Mouse (Mus musculus) liver, embryonic 11.5 days (tissue): ENCODE results near the gene Mlx. TPM values are rescaled to one million over a fixed set of nuclear protein-coding genes. Genes with fewer than 3 reads are reported as not detected.
"Not testable (repeated sequence)": the region's sequence is repeated elsewhere in the genome, so short reads cannot be mapped to it uniquely, and the experiment has no call there.

Experiments used
- ATAC-seq: fragments of 200-750 bp; cut with Nextera tagmentation; replicated peaks from 2 replicates; pipeline ENCODE4 v1.8.0; 2017; ENCODE audit warnings: moderate number of reproducible peaks, mild to moderate bottlenecking, moderate TSS enrichment, moderate library complexity; ENCODE audit not compliant: low FRiP score
- DNase-seq: peaks from one replicate; pipeline ENCODE4 v3.0.0-alpha.2; 2017; ENCODE audit warnings: low spot score
- H3K27ac ChIP-seq: fragments of 300-500 bp; sonication (generic); 2 replicates; pipeline ENCODE4 v1.5.1; 2014; ENCODE audit warnings: mild to moderate bottlenecking, low read depth, low read length, control low read depth
- H3K27me3 ChIP-seq: fragments of 300-500 bp; sonication (generic); replicated peaks from 2 replicates; pipeline ENCODE4 v1.6.1; 2014; ENCODE audit warnings: low read length, mixed read lengths; ENCODE audit not compliant: control insufficient read depth, insufficient read depth
- H3K36me3 ChIP-seq: fragments of 300-500 bp; sonication (generic); 2 replicates; pipeline ENCODE4 v1.6.1; 2014; ENCODE audit warnings: mild to moderate bottlenecking, low read length, moderate library complexity, mixed read lengths; ENCODE audit not compliant: control insufficient read depth, insufficient read depth
- H3K4me1 ChIP-seq: fragments of 300-500 bp; sonication (generic); replicated peaks from 2 replicates; pipeline ENCODE4 v1.6.1; 2014; ENCODE audit warnings: low read length, mixed read lengths; ENCODE audit not compliant: control insufficient read depth, insufficient read depth
- H3K4me2 ChIP-seq: fragments of 300-500 bp; sonication (generic); 2 replicates; pipeline ENCODE4 v1.6.1; 2014; ENCODE audit warnings: mild to moderate bottlenecking, control low read depth, moderate library complexity
- H3K4me3 ChIP-seq: fragments of 300-500 bp; sonication (generic); 2 replicates; pipeline ENCODE4 v1.5.1; 2014; ENCODE audit warnings: low read depth, low read length, control low read depth
- H3K9ac ChIP-seq: fragments of 300-500 bp; sonication (generic); 2 replicates; pipeline ENCODE4 v1.6.1; 2014; ENCODE audit warnings: low read depth, low read length, control low read depth
- H3K9me3 ChIP-seq: fragments of 300-500 bp; sonication (generic); 2 replicates; pipeline ENCODE4 v1.6.1; 2016; ENCODE audit warnings: low read length, inconsistent platforms, mixed read lengths; ENCODE audit not compliant: control insufficient read depth
- whole genome bisulfite sequencing: fragments of 180-500 bp; shearing (Covaris S2); extraction: QIAGEN DNeasy Blood & Tissue Kit; methylation state at CpG from one replicate; pipeline ENCODE4 v1.1.7; 2014; 5-methylcytosine and 5-hydroxymethylcytosine counted together
- polyA plus RNA-seq: library from polyadenylated mRNA; unstranded; fragments of >200 nt; fragmentation: Nextera tagmentation; extraction: Ambion mirVana; gene quantifications from 2 replicates; pipeline ENCODE4 v1.2.1, GENCODE M21; 2014

Mlx gene
- polyA plus RNA-seq, 1 experiment from 2014 or later: 45.3 TPM

DNA sequence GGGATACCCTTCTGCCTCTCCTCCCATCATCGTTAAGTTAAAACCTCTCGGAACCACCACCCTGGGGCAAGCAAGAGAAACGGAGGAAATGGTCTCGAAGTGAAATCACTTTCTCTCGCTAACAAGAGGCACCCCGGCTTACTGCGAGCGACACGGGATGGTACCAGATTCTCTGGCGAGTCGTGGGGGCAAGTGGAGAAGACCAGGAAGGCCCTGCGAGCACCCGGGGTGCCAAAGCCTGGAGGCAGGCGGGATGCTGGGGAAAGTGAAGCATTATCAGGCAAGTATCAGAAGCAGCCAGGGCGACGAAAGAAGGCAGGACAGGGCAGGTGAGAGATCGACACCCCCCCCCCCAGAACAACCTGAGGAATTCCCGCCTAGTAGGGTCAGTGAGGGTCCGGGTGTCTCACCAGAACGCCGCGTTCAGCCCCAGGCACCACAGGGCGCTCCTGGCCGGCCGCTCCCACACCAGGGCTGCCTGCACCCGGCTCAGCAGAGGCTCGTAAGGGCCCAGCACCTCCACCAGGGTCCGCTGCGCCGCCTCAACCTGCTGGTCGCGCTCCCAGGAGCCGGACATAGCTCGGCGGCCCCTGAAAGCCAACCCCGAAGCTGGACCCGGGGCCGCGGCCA is 32.2 kb downstream of the Mlx start:
- H3K4me1 ChIP-seq: peaks cover 18% of the 10 kb centered on the region
- H3K27me3 ChIP-seq: no peaks in the 10 kb centered on the region
- peak overlapping the region; percentile 90 for H3K9ac ChIP-seq
- 0 out of 2 replicates have a peak, but pooled peaks cover 3% of the 10 kb centered on the region for H3K36me3 ChIP-seq
- H3K4me3 ChIP-seq: peak overlapping the region; percentile 98
- peak overlapping the region; percentile 83 for H3K4me2 ChIP-seq
- DNase-seq (peak; percentile 51), ATAC-seq (peak; percentile 72)
- under 1% methylated on average over 39 of the region's 39 CpGs for WGBS
- no peaks in the 10 kb centered on the region for H3K9me3 ChIP-seq
- H3K27ac ChIP-seq: peak overlapping the region; percentile 80

DNA sequence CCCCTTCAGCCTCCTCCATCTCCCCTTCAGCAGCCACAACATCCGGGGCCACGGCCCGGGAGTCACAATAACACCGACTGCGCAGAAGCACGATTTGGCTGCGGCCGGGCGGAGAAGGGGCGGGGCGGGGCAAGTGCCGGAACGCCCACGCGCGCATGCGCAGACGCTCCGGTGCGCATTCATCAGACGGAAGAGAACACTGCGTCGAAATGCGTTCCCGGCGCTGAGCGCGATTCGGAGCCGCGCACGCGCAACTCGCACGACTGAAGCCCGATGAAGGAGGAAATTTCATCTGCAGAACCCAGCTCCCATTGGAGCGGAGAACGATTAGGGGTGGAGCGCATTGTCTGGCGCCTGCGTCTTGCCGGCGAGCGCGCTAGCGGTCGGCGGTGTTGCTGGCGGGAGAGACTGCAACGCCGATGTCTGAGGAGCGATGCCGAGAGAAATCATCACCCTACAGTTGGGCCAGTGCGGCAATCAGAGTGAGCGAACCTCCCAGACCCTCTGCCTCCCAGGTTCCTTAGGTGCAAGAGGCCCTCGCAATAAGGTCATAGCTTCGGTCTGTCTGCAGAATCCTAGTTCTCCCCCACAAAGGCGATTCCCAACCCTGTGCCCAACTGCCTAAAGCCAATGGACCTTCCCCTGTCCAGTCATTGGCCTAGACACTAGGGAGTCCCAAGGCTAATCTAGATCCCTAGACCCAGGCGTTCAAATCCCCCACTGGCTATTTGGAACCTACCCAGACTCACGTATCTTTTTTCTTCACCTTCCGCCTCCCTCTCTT is 32.9 kb downstream of the Mlx start, which contains the start of the genes Retreg3 and Tubg1:
TSS of gene Retreg3 (minus strand) at position 133 of the 784 bp plus-strand sequence.
TSS of gene Tubg1 (plus strand) at position 178 of the 784 bp plus-strand sequence.
- Histone ChIP-seq H3K4me3 (peak within 1 kb of the TSS; percentile 98), H3K4me1 (peaks cover 18% of the 10 kb centered on the region), H3K27ac (peak within 1 kb of the TSS; percentile 88), H3K27me3 (no peaks in the 10 kb centered on the region), H3K4me2 (peak within 1 kb of the TSS; percentile 89), H3K9ac (peak within 1 kb of the TSS; percentile 90), H3K36me3 (0 out of 2 replicates have a peak, but pooled peaks cover 3% of the 10 kb centered on the region), H3K9me3 (no peaks in the 10 kb centered on the region)
- peak; percentile 99 for DNase-seq
- peak; percentile 92 for ATAC-seq
- under 1% methylated on average over 61 of the region's 61 CpGs for WGBS

DNA sequence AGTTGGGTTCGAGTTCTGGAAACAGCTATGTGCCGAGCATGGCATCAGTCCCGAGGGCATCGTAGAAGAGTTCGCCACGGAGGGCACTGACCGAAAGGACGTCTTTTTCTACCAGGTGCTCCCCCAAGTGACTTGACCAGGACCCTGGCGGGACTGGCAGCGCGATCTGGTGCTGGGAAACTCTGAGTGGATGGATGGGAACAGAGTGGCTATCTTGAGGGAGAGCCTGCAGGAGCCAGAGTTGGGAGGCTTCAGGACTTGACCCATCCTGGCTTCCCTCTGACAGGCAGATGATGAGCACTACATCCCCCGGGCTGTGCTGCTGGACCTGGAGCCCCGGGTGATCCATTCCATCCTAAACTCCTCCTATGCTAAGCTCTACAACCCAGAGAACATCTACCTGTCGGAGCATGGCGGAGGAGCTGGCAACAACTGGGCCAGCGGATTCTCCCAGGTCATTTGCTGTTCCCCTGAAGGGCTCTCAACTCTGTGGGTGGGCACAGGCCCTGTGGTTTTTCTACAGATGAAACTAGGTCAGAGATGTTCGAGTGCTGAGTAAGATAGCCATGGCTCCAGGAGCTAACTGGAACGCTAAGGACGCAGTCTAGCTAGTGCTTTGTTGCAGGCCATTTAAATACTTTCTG is 33.6 kb downstream of the Mlx start:
- 25% methylated on average over 19 of the region's 19 CpGs for WGBS
- no peak for ATAC-seq
- Histone ChIP-seq H3K9ac (peak overlapping the region; percentile 62), H3K36me3 (peaks cover 7% of the 10 kb centered on the region), H3K4me2 (peak overlapping the region; percentile 89), H3K27me3 (no peaks in the 10 kb centered on the region), H3K27ac (peak overlapping the region; percentile 88), H3K9me3 (no peaks in the 10 kb centered on the region), H3K4me3 (peak overlapping the region; percentile 98), H3K4me1 (peaks cover 18% of the 10 kb centered on the region)
- no peak for DNase-seq

DNA sequence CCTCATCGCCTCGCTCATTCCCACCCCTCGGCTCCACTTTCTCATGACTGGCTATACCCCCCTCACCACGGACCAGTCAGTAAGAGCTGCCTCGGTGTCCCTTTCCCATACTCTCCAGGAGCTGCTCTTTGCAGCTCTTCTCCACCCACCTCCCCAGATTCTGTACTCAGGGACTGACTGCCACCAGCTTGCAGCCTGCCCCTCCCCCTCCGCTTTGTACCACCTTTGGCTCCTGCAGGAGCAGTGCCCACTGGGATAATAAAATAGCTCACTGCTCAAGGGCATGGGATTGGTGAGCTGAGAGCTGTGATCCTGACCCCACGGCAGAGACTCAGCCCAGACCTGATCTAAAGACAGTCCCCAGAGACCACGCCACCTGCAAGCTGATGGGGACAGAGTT is 37.4 kb downstream of the Mlx start:
- WGBS: 87% methylated on average over 8 of the region's 8 CpGs
- H3K9me3 ChIP-seq, ATAC-seq, H3K4me1 ChIP-seq, DNase-seq, H3K27ac ChIP-seq, H3K4me2 ChIP-seq, H3K4me3 ChIP-seq, H3K9ac ChIP-seq, H3K27me3 ChIP-seq: not testable (repeated sequence)
- H3K36me3 ChIP-seq: peaks cover 22% of the 10 kb centered on the region

DNA sequence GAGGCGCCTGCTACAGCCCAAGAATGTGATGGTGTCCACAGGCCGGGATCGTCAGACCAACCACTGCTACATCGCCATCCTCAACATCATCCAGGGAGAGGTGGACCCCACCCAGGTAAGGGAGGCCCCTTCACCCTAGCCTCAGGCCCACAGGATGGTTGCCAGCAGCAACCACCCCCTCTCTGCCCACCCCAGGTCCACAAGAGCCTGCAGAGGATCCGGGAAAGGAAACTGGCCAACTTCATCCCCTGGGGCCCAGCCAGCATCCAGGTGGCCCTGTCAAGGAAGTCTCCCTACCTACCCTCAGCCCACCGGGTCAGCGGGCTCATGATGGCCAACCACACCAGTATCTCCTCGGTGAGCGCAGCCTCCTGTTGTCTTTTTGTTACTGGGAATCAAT is 37.9 kb downstream of the Mlx start:
- WGBS: 93% methylated on average over 7 of the region's 9 CpGs
- not testable (repeated sequence) for H3K27ac ChIP-seq, H3K4me2 ChIP-seq, H3K9me3 ChIP-seq, H3K4me1 ChIP-seq, DNase-seq, H3K27me3 ChIP-seq, ATAC-seq, H3K4me3 ChIP-seq, H3K9ac ChIP-seq
- H3K36me3 ChIP-seq: peaks cover 22% of the 10 kb centered on the region

DNA sequence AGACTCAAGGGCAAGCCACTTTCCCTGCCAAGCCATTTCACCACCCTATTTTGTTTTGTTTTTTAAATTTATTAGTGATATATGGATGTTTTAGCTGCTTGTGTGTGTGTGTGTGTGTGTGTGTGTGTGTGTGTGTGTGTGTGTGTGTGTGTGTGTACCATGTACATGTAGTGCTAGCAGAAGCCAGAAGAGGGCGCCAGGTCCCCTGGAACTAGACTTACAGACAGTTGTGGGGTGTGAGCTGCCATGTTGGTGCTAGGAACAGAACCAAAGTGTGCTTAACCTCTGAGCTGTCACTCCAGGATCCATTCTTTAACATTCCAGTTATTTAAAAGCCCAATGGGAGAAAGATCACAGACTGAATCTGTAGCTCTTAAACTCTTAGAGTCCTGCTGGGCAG is 40.0 kb downstream of the Mlx start:
- ATAC-seq (no peak), DNase-seq (no peak)
- Histone ChIP-seq H3K4me3 (no peak overlapping the region), H3K9me3 (no peaks in the 10 kb centered on the region), H3K36me3 (peaks cover 22% of the 10 kb centered on the region), H3K4me2 (no peak overlapping the region), H3K27me3 (no peaks in the 10 kb centered on the region), H3K4me1 (peaks cover 8% of the 10 kb centered on the region), H3K9ac (no peak overlapping the region), H3K27ac (no peak overlapping the region)
- WGBS: 95% methylated on average over 1 of the region's 1 CpGs

DNA sequence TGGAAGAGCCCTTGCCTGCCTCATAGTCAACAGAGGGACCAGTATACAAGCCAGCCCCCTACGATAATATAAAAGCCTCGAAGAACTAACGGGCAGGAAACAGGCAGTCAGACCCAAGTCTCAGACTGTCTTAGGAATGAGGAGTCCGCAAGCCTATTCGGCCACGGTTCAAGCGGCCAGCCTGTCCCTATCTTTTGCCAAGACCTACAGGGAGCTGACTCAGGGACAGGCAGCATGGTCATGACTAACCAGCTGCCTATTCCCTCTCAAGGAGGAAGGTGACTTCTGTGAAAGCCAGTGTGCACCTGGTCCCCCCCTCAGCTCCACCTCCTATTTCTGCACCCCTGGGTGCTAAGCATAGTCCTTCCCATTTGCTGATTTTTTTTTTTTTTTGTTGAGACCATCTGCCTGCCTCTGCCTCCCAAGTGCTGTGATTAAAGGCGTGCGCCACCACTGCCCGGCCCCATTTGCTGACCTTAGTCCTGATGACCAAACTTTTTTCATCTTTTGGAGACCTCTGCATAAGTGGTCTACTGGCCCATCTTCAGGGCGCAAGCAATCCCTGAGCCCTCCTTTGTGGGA is 42.0 kb downstream of the Mlx start:
- Histone ChIP-seq H3K9me3 (no peaks in the 10 kb centered on the region), H3K4me1 (peaks cover 8% of the 10 kb centered on the region), H3K36me3 (peaks cover 19% of the 10 kb centered on the region), H3K4me2 (no peak overlapping the region), H3K27ac (no peak overlapping the region), H3K27me3 (no peaks in the 10 kb centered on the region), H3K4me3 (no peak overlapping the region), H3K9ac (no peak overlapping the region)
- ATAC-seq (no peak), DNase-seq (no peak)
- 78% methylated on average over 11 of the region's 11 CpGs for WGBS

DNA sequence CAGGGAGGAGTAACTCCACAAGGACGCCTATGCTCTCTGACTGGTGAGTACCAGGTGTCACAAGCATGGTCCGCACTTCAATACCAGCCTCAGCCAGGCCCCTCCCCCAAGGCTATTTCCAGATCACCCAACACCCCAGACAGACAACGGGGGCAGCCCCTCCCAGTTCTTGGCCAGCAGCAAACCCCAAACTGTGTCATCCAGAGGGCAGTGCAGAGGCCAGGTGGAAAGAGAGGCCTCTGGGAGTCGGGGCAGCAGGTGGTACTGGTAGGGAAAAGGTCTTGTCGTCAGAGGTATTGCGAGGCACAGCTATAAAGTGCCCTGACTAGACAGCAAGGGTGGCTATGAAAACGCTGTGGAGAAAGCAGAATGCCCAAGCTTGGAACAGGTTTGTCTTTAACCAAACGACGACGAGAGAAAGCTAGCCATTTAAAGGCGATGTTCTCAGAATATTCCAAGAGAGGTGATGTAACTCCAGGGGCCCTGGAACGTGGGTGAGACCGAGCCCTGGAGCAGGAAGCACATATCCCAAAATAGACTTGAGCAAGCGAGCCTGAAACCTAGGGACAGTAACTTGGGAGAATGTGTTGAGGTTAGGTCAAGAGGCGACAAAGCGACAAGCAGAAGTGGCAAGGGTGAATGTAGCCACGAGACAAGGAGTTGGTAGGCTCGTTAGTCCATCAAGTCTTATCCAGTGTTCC is 43.1 kb downstream of the Mlx start:
- H3K4me1 ChIP-seq: peaks cover 8% of the 10 kb centered on the region
- DNase-seq: no peak
- no peak overlapping the region for H3K4me3 ChIP-seq
- H3K27ac ChIP-seq: no peak overlapping the region
- H3K9ac ChIP-seq: no peak overlapping the region; the same call in 1 of the 2 replicates
- no peak overlapping the region for H3K4me2 ChIP-seq
- no peaks in the 10 kb centered on the region for H3K9me3 ChIP-seq
- no peak for ATAC-seq
- H3K36me3 ChIP-seq: peaks cover 19% of the 10 kb centered on the region
- H3K27me3 ChIP-seq: no peaks in the 10 kb centered on the region
- WGBS: 39% methylated on average over 18 of the region's 18 CpGs
